ENCODE assay signal across 11 mouse cellular contexts in the genomic region with DNA sequence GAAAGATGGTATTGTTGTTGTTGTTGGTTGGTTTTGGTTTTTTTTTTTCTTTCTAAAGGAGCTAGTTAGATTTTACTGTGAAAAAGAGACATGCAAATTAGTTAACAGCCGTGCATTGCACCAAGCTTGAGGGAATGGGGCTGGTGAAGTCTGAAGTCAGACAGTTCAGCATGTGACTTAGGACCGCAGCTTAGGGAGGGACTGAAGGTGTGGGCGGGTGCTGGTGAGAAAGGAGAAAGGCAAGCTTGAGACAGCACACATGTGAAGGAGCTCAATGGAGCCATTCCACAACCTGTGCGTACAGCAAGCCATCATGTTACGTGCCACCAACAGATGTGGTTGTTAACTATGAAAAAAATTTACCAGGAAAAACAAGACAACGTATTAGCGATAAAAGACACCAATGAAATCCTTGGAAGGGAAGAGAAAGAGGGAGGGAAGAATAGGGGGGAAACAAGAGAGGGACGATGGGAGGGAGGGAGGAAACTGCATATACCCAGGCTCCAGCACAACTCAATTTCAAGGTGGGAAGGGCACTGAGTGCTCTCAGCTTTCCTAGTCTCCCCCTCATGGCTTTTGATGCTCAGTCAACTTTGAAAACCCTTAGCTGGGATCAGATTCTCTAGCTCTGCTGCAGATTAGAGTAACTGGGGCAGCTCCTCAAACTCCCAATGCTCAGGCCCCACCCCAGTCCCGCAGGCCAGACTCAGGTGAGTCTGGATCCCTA.
DNase-seq lines count a peak whose midpoint lies in the region; ATAC-seq lines count a peak whose summit lies in the region.
"Had no signal": no experiment of that assay in that cellular context is flagged by ENCODE, and none has a peak within 500 bp of the region (broad histone marks: within the 10 kb centered on the region; RNA-seq: fewer than 3 reads in every experiment).

No protein-coding gene starts in this region.

- DNase-seq in kidney, adult 11 months = no peak
- DNase-seq in CD8-positive naive resting alpha-beta T cell, adult 2 months (ENCODE audit: low read depth in 2 of 2, low spot score in 2 of 2) = peak; percentile 40 to 57
- peak; percentile 49 to 81 for DNase-seq in natural killer cell, adult 2 months (ENCODE audit: low spot score in 2 of 2)
- no peak for DNase-seq in urinary bladder, postnatal 36 days (ENCODE audit: low spot score in 2 of 2)
- no peak for DNase-seq in layer of hippocampus, adult 9-11 months
- DNase-seq: cerebellum, adult 18-20 months had no signal

- ATAC-seq in kidney, embryonic 15.5 days (replicated peaks; ENCODE audit: low FRiP score) = peak; percentile 80
- peak; percentile 45 for ATAC-seq in forebrain, embryonic 16.5 days
- ATAC-seq in heart, embryonic 11.5 days (replicated peaks; ENCODE audit: insufficient number of reproducible peaks, low FRiP score, low TSS enrichment) = no peak

- H3K4me3 ChIP-seq in kidney, embryonic 15.5 days (replicated peaks) = no peak overlapping the region
- H3K4me3 ChIP-seq in forebrain, embryonic 16.5 days (replicated peaks; ENCODE audit: low read length) = no peak overlapping the region
- H3K4me3 ChIP-seq in heart, embryonic 11.5 days (ENCODE audit: low read depth, low read length) = no peak overlapping the region
- H3K4me3 ChIP-seq: neural tube, embryonic 12.5 days had no signal

- H3K4me1 ChIP-seq in kidney, embryonic 15.5 days = peaks cover 33% of the 10 kb centered on the region
- H3K4me1 ChIP-seq in forebrain, embryonic 16.5 days (replicated peaks; ENCODE audit: control insufficient read depth, insufficient read depth, low read length) = peaks cover 11% of the 10 kb centered on the region
- no peaks in the 10 kb centered on the region for H3K4me1 ChIP-seq in heart, embryonic 11.5 days (ENCODE audit: control insufficient read depth, insufficient read depth, low read length)
- H3K4me1 ChIP-seq: neural tube, embryonic 12.5 days had no signal

- no peak overlapping the region for H3K9ac ChIP-seq in kidney, embryonic 15.5 days
- H3K9ac ChIP-seq in forebrain, embryonic 16.5 days (replicated peaks; ENCODE audit: low read depth, low read length) = no peak overlapping the region
- no peak overlapping the region for H3K9ac ChIP-seq in heart, embryonic 11.5 days (ENCODE audit: low read depth, low read length)
- H3K9ac ChIP-seq: lung, embryonic 14.5 days; neural tube, embryonic 12.5 days had no signal

- H3K4me2 ChIP-seq in kidney, embryonic 15.5 days = peak overlapping the region; percentile 23; the same call in 1 of the 2 replicates
- H3K4me2 ChIP-seq in forebrain, embryonic 16.5 days (ENCODE audit: low read length) = peak overlapping the region; percentile 33
- no peak overlapping the region for H3K4me2 ChIP-seq in heart, embryonic 11.5 days
- H3K4me2 ChIP-seq: lung, embryonic 14.5 days; neural tube, embryonic 12.5 days had no signal

- peak overlapping the region; percentile 62 for H3K27ac ChIP-seq in kidney, embryonic 15.5 days
- 0 out of 2 replicates have a peak overlapping the region, but pooled peaks have one; percentile 26 for H3K27ac ChIP-seq in forebrain, embryonic 16.5 days (ENCODE audit: low read length)
- H3K27ac ChIP-seq in heart, embryonic 11.5 days (ENCODE audit: low read depth, low read length) = no peak overlapping the region
- H3K27ac ChIP-seq: neural tube, embryonic 12.5 days had no signal

- WGBS in kidney, embryonic 15.5 days = 49% methylated on average over 9 of the region's 9 CpGs
- 43% methylated on average over 9 of the region's 9 CpGs for WGBS in forebrain, embryonic 16.5 days
- WGBS in heart, embryonic 11.5 days (ENCODE audit: insufficient replicate concordance) = 80% methylated on average over 9 of the region's 9 CpGs

- H3K9me3 ChIP-seq in kidney, embryonic 15.5 days (replicated peaks) = no peaks in the 10 kb centered on the region
- H3K9me3 ChIP-seq in forebrain, embryonic 16.5 days (ENCODE audit: control insufficient read depth, low read length) = no peaks in the 10 kb centered on the region
- no peaks in the 10 kb centered on the region for H3K9me3 ChIP-seq in heart, embryonic 11.5 days (replicated peaks; ENCODE audit: control insufficient read depth, low read length)
- H3K9me3 ChIP-seq: neural tube, embryonic 12.5 days had no signal

- no peaks in the 10 kb centered on the region for H3K27me3 ChIP-seq in kidney, embryonic 15.5 days
- H3K27me3 ChIP-seq in forebrain, embryonic 16.5 days (replicated peaks; ENCODE audit: control insufficient read depth, insufficient read depth, low read length) = no peaks in the 10 kb centered on the region
- no peaks in the 10 kb centered on the region for H3K27me3 ChIP-seq in heart, embryonic 11.5 days (ENCODE audit: control insufficient read depth, insufficient read depth, low read length)
- H3K27me3 ChIP-seq: neural tube, embryonic 12.5 days had no signal

- H3K36me3 ChIP-seq in kidney, embryonic 15.5 days = no peaks in the 10 kb centered on the region
- no peaks in the 10 kb centered on the region for H3K36me3 ChIP-seq in forebrain, embryonic 16.5 days (ENCODE audit: control insufficient read depth, insufficient read depth)
- H3K36me3 ChIP-seq in heart, embryonic 11.5 days (ENCODE audit: control insufficient read depth, insufficient read depth, low read length) = no peaks in the 10 kb centered on the region
- H3K36me3 ChIP-seq: neural tube, embryonic 12.5 days had no signal

Comparison
In these comparisons a context has a peak if more than half of its experiments do, and no peak if none do; other contexts are left out.
1. DNase-seq: peak in CD8-positive naive resting alpha-beta T cell, adult 2 months (2 of 2) and natural killer cell, adult 2 months (2 of 2); none in kidney, adult 11 months (single experiment), urinary bladder, postnatal 36 days (0 of 2) and layer of hippocampus, adult 9-11 months (single experiment).